ENCODE assay signal across 11 mouse cellular contexts in the genomic region with DNA sequence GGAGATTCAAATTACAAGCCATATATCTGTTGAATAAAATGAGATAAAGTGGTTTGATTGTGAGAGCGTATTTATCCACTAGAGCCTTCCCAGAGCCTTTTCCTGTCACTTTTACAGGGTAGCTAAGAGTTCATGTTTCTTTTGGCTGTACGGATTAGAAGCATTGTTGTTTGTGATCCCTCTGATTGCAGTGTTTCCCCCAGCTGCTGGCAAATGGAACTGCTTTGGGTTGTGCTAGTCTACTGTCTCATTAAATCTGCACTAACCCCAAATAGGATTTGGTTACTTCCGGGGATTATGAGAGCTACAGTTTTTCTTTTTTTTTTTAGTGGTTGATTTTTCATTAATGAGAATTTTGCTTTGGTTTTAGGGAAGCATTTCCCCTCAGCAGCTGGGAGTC. TPM values are rescaled to one million over a fixed set of nuclear protein-coding genes. Genes with fewer than 3 reads are reported as not detected.
A peak's percentile ranks its signal among the peaks of the same experiment; 100 is the strongest.
DNase-seq lines count a peak whose midpoint lies in the region; ATAC-seq lines count a peak whose summit lies in the region.
"Had no signal": no experiment of that assay in that cellular context is flagged by ENCODE, and none has a peak within 500 bp of the region (broad histone marks: within the 10 kb centered on the region; RNA-seq: fewer than 3 reads in every experiment).

No protein-coding gene starts in this region.

- no peaks in the 10 kb centered on the region for H3K27me3 ChIP-seq in hindbrain, embryonic 13.5 days
- peaks cover 21% of the 10 kb centered on the region; the same call in 1 of the 2 replicates for H3K27me3 ChIP-seq in hindbrain, embryonic 10.5 days (ENCODE audit: insufficient read depth, poor library complexity, severe bottlenecking)
- H3K27me3 ChIP-seq in midbrain, embryonic 13.5 days: no peaks in the 10 kb centered on the region
- H3K27me3 ChIP-seq in midbrain, embryonic 10.5 days (ENCODE audit: low read depth, poor library complexity, severe bottlenecking): peaks cover 24% of the 10 kb centered on the region
- no peaks in the 10 kb centered on the region for H3K27me3 ChIP-seq in heart, embryonic 16.5 days (ENCODE audit: control insufficient read depth, insufficient read depth, low read length)
- no peaks in the 10 kb centered on the region for H3K27me3 ChIP-seq in stomach, embryonic 16.5 days (ENCODE audit: control insufficient read depth, insufficient read depth, low read length)
- H3K27me3 ChIP-seq: neural tube, embryonic 12.5 days; Patski had no signal

- no peak for ATAC-seq in hindbrain, embryonic 13.5 days (ENCODE audit: low FRiP score)
- no peak for ATAC-seq in midbrain, embryonic 13.5 days
- ATAC-seq in heart, embryonic 16.5 days (replicated peaks; ENCODE audit: extremely low read depth, insufficient read depth, low FRiP score): no peak
- ATAC-seq in stomach, embryonic 16.5 days (ENCODE audit: insufficient read depth, low FRiP score): no peak
- ATAC-seq: Patski had no signal

- no peak overlapping the region for H3K27ac ChIP-seq in hindbrain, embryonic 13.5 days
- no peak overlapping the region for H3K27ac ChIP-seq in hindbrain, embryonic 10.5 days
- H3K27ac ChIP-seq in midbrain, embryonic 13.5 days: no peak overlapping the region
- no peak overlapping the region for H3K27ac ChIP-seq in midbrain, embryonic 10.5 days (replicated peaks)
- no peak overlapping the region for H3K27ac ChIP-seq in heart, embryonic 16.5 days (ENCODE audit: low read length)
- no peak overlapping the region for H3K27ac ChIP-seq in stomach, embryonic 16.5 days (ENCODE audit: low read length)
- H3K27ac ChIP-seq: neural tube, embryonic 12.5 days had no signal

- no peaks in the 10 kb centered on the region for H3K36me3 ChIP-seq in hindbrain, embryonic 13.5 days
- no peaks in the 10 kb centered on the region for H3K36me3 ChIP-seq in hindbrain, embryonic 10.5 days
- no peaks in the 10 kb centered on the region for H3K36me3 ChIP-seq in midbrain, embryonic 13.5 days
- no peaks in the 10 kb centered on the region for H3K36me3 ChIP-seq in midbrain, embryonic 10.5 days
- no peaks in the 10 kb centered on the region for H3K36me3 ChIP-seq in heart, embryonic 16.5 days (ENCODE audit: control insufficient read depth, insufficient read depth)
- no peaks in the 10 kb centered on the region for H3K36me3 ChIP-seq in stomach, embryonic 16.5 days (ENCODE audit: control insufficient read depth, insufficient read depth, low read length)
- H3K36me3 ChIP-seq: neural tube, embryonic 12.5 days had no signal

- WGBS in hindbrain, embryonic 13.5 days: 63% methylated on average over 3 of the region's 3 CpGs
- WGBS in hindbrain, embryonic 10.5 days: 75% methylated on average over 3 of the region's 3 CpGs
- 46% methylated on average over 3 of the region's 3 CpGs for WGBS in midbrain, embryonic 13.5 days
- WGBS in midbrain, embryonic 10.5 days: 64% methylated on average over 3 of the region's 3 CpGs
- WGBS in heart, embryonic 16.5 days: 45% methylated on average over 3 of the region's 3 CpGs
- WGBS in stomach, embryonic 16.5 days: 35% methylated on average over 3 of the region's 3 CpGs

- peak overlapping the region; percentile 72; the same call in 1 of the 2 replicates for H3K4me2 ChIP-seq in hindbrain, embryonic 13.5 days
- peak overlapping the region; percentile 78 for H3K4me2 ChIP-seq in midbrain, embryonic 13.5 days (replicated peaks)
- H3K4me2 ChIP-seq in heart, embryonic 16.5 days (ENCODE audit: low read depth, low read length): peak overlapping the region; percentile 73
- H3K4me2 ChIP-seq in stomach, embryonic 16.5 days (ENCODE audit: low read depth, low read length): peak overlapping the region; percentile 73; the same call in 1 of the 2 replicates

- peaks cover 18% of the 10 kb centered on the region for H3K4me1 ChIP-seq in hindbrain, embryonic 13.5 days (replicated peaks)
- H3K4me1 ChIP-seq in hindbrain, embryonic 10.5 days (replicated peaks): peaks cover 5% of the 10 kb centered on the region; the same call in 1 of the 2 replicates
- H3K4me1 ChIP-seq in midbrain, embryonic 13.5 days (replicated peaks): peaks cover 17% of the 10 kb centered on the region
- H3K4me1 ChIP-seq in midbrain, embryonic 10.5 days: peaks cover 16% of the 10 kb centered on the region; the same call in 1 of the 2 replicates
- H3K4me1 ChIP-seq in heart, embryonic 16.5 days (ENCODE audit: control insufficient read depth, insufficient read depth, low read length): peaks cover 12% of the 10 kb centered on the region
- H3K4me1 ChIP-seq in stomach, embryonic 16.5 days (ENCODE audit: control insufficient read depth, insufficient read depth, low read length): no peaks in the 10 kb centered on the region
- H3K4me1 ChIP-seq: neural tube, embryonic 12.5 days had no signal

- DNase-seq in hindbrain, embryonic 10.5 days (ENCODE audit: low spot score): no peak
- no peak for DNase-seq in midbrain, embryonic 10.5 days (ENCODE audit: low spot score)
- no peak for DNase-seq in urinary bladder, postnatal 36 days (ENCODE audit: low spot score in 2 of 2)
- DNase-seq in lung, postnatal 36 days: no peak
- DNase-seq: right cerebral cortex, postnatal 14 days had no signal

- H3K9me3 ChIP-seq in hindbrain, embryonic 13.5 days: no peaks in the 10 kb centered on the region
- no peaks in the 10 kb centered on the region for H3K9me3 ChIP-seq in hindbrain, embryonic 10.5 days
- H3K9me3 ChIP-seq in midbrain, embryonic 13.5 days: no peaks in the 10 kb centered on the region
- 0 out of 2 replicates have a peak, but pooled peaks cover 3% of the 10 kb centered on the region for H3K9me3 ChIP-seq in midbrain, embryonic 10.5 days (replicated peaks)
- no peaks in the 10 kb centered on the region for H3K9me3 ChIP-seq in heart, embryonic 16.5 days (replicated peaks; ENCODE audit: control insufficient read depth, low read length)
- no peaks in the 10 kb centered on the region for H3K9me3 ChIP-seq in stomach, embryonic 16.5 days (replicated peaks; ENCODE audit: control insufficient read depth, low read length)
- H3K9me3 ChIP-seq: neural tube, embryonic 12.5 days had no signal

- H3K4me3 ChIP-seq in hindbrain, embryonic 13.5 days: peak overlapping the region; percentile 76; the same call in 1 of the 2 replicates
- no peak overlapping the region for H3K4me3 ChIP-seq in hindbrain, embryonic 10.5 days
- H3K4me3 ChIP-seq in midbrain, embryonic 13.5 days (replicated peaks): peak overlapping the region; percentile 79; the same call in 1 of the 2 replicates
- H3K4me3 ChIP-seq in midbrain, embryonic 10.5 days: no peak overlapping the region
- peak overlapping the region; percentile 74 for H3K4me3 ChIP-seq in heart, embryonic 16.5 days (ENCODE audit: low read length)
- H3K4me3 ChIP-seq in stomach, embryonic 16.5 days (replicated peaks; ENCODE audit: low read length): no peak overlapping the region

- no peak overlapping the region for H3K9ac ChIP-seq in hindbrain, embryonic 13.5 days
- no peak overlapping the region for H3K9ac ChIP-seq in midbrain, embryonic 13.5 days (replicated peaks)
- no peak overlapping the region for H3K9ac ChIP-seq in heart, embryonic 16.5 days (ENCODE audit: low read length)
- no peak overlapping the region for H3K9ac ChIP-seq in stomach, embryonic 16.5 days (ENCODE audit: low read length)
- H3K9ac ChIP-seq: neural tube, embryonic 12.5 days had no signal

RNA-seq across cellular contexts. Expression of a gene that starts 1.5 kb away (rescaled TPM):
- polyA plus RNA-seq in hindbrain, embryonic 13.5 days (2015; fragmentation: Nextera tagmentation; extraction: Ambion mirVana): 18.6 and 19.7 TPM in 2 replicates
- 12.8 and 14.8 TPM in 2 replicates for polyA plus RNA-seq in hindbrain, embryonic 10.5 days (2016; fragmentation: Nextera tagmentation; extraction: Ambion mirVana)
- 20.0 and 20.2 TPM in 2 replicates for polyA plus RNA-seq in midbrain, embryonic 13.5 days (2015; fragmentation: Nextera tagmentation; extraction: Ambion mirVana)
- polyA plus RNA-seq in midbrain, embryonic 10.5 days (2016; fragmentation: Nextera tagmentation; extraction: Ambion mirVana): 9.9 and 14.2 TPM in 2 replicates
- polyA plus RNA-seq in heart, embryonic 16.5 days (2015; fragmentation: Nextera tagmentation; extraction: Ambion mirVana): 9.1 and 11.3 TPM in 2 replicates
- polyA plus RNA-seq in stomach, embryonic 16.5 days (2015; fragmentation: Nextera tagmentation; extraction: Ambion mirVana): 7.4 and 8.3 TPM in 2 replicates

RNA-seq across cellular contexts. Expression of a gene that starts 14.3 kb away (rescaled TPM):
- polyA plus RNA-seq in hindbrain, embryonic 13.5 days (2015; fragmentation: Nextera tagmentation; extraction: Ambion mirVana): 33.3 and 34.1 TPM in 2 replicates
- 22.6 and 34.4 TPM in 2 replicates for polyA plus RNA-seq in hindbrain, embryonic 10.5 days (2016; fragmentation: Nextera tagmentation; extraction: Ambion mirVana)
- 45.4 and 55.2 TPM in 2 replicates for polyA plus RNA-seq in midbrain, embryonic 13.5 days (2015; fragmentation: Nextera tagmentation; extraction: Ambion mirVana)
- 27.4 and 40.4 TPM in 2 replicates for polyA plus RNA-seq in midbrain, embryonic 10.5 days (2016; fragmentation: Nextera tagmentation; extraction: Ambion mirVana)
- 14.3 and 15.4 TPM in 2 replicates for polyA plus RNA-seq in heart, embryonic 16.5 days (2015; fragmentation: Nextera tagmentation; extraction: Ambion mirVana)
- 12.9 and 13.5 TPM in 2 replicates for polyA plus RNA-seq in stomach, embryonic 16.5 days (2015; fragmentation: Nextera tagmentation; extraction: Ambion mirVana)

RNA-seq across cellular contexts. Expression of a gene that starts 28.8 kb away (rescaled TPM):
- polyA plus RNA-seq in hindbrain, embryonic 13.5 days (2015; fragmentation: Nextera tagmentation; extraction: Ambion mirVana): 226 and 232 TPM in 2 replicates
- 404 and 440 TPM in 2 replicates for polyA plus RNA-seq in hindbrain, embryonic 10.5 days (2016; fragmentation: Nextera tagmentation; extraction: Ambion mirVana)
- polyA plus RNA-seq in midbrain, embryonic 13.5 days (2015; fragmentation: Nextera tagmentation; extraction: Ambion mirVana): 245 and 253 TPM in 2 replicates
- 419 and 471 TPM in 2 replicates for polyA plus RNA-seq in midbrain, embryonic 10.5 days (2016; fragmentation: Nextera tagmentation; extraction: Ambion mirVana)
- 222 and 234 TPM in 2 replicates for polyA plus RNA-seq in heart, embryonic 16.5 days (2015; fragmentation: Nextera tagmentation; extraction: Ambion mirVana)
- 263 and 272 TPM in 2 replicates for polyA plus RNA-seq in stomach, embryonic 16.5 days (2015; fragmentation: Nextera tagmentation; extraction: Ambion mirVana)

RNA-seq across cellular contexts. Expression of a gene that starts 34.7 kb away (rescaled TPM):
- 27.4 and 27.5 TPM in 2 replicates for polyA plus RNA-seq in hindbrain, embryonic 13.5 days (2015; fragmentation: Nextera tagmentation; extraction: Ambion mirVana)
- 20.3 and 23.2 TPM in 2 replicates for polyA plus RNA-seq in hindbrain, embryonic 10.5 days (2016; fragmentation: Nextera tagmentation; extraction: Ambion mirVana)
- 25.3 and 29.9 TPM in 2 replicates for polyA plus RNA-seq in midbrain, embryonic 13.5 days (2015; fragmentation: Nextera tagmentation; extraction: Ambion mirVana)
- polyA plus RNA-seq in midbrain, embryonic 10.5 days (2016; fragmentation: Nextera tagmentation; extraction: Ambion mirVana): 21.8 and 27.5 TPM in 2 replicates
- 15.8 and 17.8 TPM in 2 replicates for polyA plus RNA-seq in heart, embryonic 16.5 days (2015; fragmentation: Nextera tagmentation; extraction: Ambion mirVana)
- polyA plus RNA-seq in stomach, embryonic 16.5 days (2015; fragmentation: Nextera tagmentation; extraction: Ambion mirVana): 22.9 and 24.7 TPM in 2 replicates

RNA-seq across cellular contexts. Expression of a gene that starts 50.0 kb away (rescaled TPM):
- polyA plus RNA-seq in hindbrain, embryonic 13.5 days (2015; fragmentation: Nextera tagmentation; extraction: Ambion mirVana): 20.0 and 21.9 TPM in 2 replicates
- polyA plus RNA-seq in hindbrain, embryonic 10.5 days (2016; fragmentation: Nextera tagmentation; extraction: Ambion mirVana): 23.2 and 25.5 TPM in 2 replicates
- 17.0 and 18.7 TPM in 2 replicates for polyA plus RNA-seq in midbrain, embryonic 13.5 days (2015; fragmentation: Nextera tagmentation; extraction: Ambion mirVana)
- 25.0 and 27.2 TPM in 2 replicates for polyA plus RNA-seq in midbrain, embryonic 10.5 days (2016; fragmentation: Nextera tagmentation; extraction: Ambion mirVana)
- 12.9 and 13.0 TPM in 2 replicates for polyA plus RNA-seq in heart, embryonic 16.5 days (2015; fragmentation: Nextera tagmentation; extraction: Ambion mirVana)
- 16.5 and 17.5 TPM in 2 replicates for polyA plus RNA-seq in stomach, embryonic 16.5 days (2015; fragmentation: Nextera tagmentation; extraction: Ambion mirVana)

Comparison
In these comparisons a context has a peak if more than half of its experiments do, and no peak if none do; other contexts are left out.
1. H3K4me3 ChIP-seq: peak in hindbrain, embryonic 13.5 days (single experiment), midbrain, embryonic 13.5 days (single experiment) and heart, embryonic 16.5 days (single experiment); none in hindbrain, embryonic 10.5 days (single experiment), midbrain, embryonic 10.5 days (single experiment) and stomach, embryonic 16.5 days (single experiment).
2. Peak in every context shown above with its lines, with median percentiles within 50 percentile points of each other: H3K4me2 ChIP-seq.